Mouse (Mus musculus) layer of hippocampus, postnatal 36 days (tissue): ENCODE measurements around the gene Gpr183. TPM values are rescaled to one million over a fixed set of nuclear protein-coding genes. Genes with fewer than 3 reads are reported as not detected.

Source experiments
- DNase-seq, 2 experiments: peaks; one replicate each; pipeline ENCODE4 v3.0.0; 2022
- total RNA-seq, 2 experiments: library from RNA; stranded (reverse); gene quantifications; 2 replicates each; pipeline ENCODE4 v1.2.3; 2021

Gene Gpr183
- total RNA-seq, 2 experiments from 2014 or later = 0.77 to 0.81 TPM

- DNase-seq = no peak
Measured at GRCm38 (mm10) chr14:121930731-121931383, 34.1 kb downstream of the Gpr183 start.

DNA sequence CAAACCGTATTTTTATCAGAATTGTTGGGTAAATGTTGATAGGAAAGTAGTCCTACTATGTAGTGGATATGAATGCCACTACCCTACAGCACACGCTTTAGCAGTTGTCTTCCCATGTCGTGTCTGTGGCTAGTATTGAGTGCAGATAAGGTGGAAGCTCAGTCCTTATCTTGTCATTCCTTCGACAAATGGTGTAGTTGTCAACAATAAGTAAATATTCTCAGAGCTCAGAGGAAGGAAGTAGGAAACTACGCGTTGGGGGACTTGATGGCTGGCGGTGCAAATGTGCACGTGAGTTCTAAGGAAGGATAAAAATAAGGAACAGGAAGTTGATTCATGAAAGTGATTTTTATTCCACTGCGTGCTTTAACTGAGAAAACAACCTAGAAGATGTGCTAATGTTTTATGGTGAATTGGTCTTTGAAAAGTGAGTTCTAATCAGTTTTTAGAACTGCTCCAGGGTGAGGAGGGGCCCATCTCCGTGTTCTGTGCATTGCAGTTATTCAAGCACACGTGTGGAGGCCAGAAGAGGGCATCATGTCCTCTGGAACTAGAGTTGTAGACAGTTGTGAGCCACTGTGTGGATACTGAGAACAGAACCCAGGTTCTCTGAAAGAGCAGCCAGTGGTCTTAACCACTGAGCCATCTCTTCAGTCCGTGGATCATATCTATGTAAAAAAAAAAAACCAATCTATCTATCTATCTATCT, 35.6 kb downstream of the Gpr183 start:
- DNase-seq = no peak

DNA sequence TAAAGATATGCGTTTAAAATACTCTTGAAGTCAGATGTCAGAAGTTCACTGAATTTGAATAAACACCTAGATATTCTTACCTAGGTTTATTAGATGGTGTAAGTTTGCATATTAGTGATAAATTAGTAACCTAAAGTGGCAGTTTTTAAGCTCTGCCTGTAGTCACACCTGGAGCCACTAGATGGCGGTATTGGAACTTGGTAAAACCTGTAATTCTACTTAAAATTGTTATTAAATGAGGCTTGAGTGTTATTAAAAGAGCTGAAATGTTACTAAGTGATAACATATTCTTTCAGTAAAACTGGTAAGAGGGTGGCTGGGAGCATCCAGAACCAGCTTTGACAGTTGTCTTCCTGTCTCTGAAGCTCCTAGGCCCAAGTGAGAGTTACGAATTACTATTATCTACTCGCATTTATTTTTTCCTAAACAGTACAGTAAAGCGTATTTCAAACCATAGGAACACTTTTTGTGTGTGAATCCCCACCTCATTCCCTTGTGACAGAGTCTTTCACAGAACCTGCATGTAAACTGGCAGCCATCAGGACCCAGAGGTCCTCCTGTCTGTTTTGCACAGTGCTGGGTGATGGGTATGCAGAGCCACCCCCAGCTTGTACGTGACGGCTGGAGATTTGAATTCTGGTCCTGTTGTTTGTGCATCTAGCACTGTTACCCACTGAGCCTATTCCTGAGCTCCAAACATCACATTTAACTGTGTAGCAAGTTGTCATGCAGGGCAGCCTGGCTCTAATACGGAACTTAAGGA, 36.4 kb downstream of the Gpr183 start:
- peak; percentile 23 to 38 for DNase-seq

DNA sequence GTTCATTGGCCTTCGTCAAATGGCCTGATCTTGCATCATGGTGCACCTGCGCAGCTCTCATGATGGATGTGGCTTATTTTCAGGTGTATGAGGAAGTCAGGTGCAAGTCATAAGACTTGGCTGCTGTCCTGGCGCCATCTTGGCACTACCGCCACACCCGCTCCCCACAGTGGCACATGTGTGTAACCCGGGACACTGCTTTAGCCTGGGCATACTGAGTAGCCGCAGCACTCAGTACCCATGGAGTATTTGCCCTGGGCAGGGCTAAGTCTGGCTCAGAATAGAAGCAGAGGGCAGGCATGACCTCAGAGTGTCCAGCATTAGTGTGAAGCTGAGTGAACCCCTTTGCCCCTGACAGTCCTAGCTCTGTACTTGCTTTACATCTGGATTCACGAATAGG, 37.5 kb downstream of the Gpr183 start:
- DNase-seq = no peak

DNA sequence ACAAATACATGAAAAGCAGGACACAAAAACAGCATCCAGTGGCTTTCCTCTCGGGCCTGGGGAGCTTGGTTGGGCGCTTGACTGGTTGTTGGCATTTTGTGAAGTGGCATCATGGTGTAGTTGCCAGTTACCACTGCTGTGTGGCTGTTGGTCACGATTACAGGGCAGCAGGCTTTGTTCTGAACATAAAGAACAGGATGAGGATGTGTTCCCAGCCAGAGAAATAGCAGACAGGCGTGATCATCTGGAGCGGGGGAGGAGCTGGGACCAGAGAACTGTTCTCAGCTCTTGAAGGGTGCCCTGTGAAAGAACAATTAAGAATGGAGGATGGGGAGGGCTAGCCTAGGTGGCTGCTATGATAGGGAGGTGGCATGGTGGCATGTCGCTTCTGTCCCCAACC, 38.1 kb downstream of the Gpr183 start:
- no peak for DNase-seq

GRCm38 (mm10) chr14:121924876-121925275, 40.1 kb downstream of the Gpr183 start:
- no peak for DNase-seq

DNA sequence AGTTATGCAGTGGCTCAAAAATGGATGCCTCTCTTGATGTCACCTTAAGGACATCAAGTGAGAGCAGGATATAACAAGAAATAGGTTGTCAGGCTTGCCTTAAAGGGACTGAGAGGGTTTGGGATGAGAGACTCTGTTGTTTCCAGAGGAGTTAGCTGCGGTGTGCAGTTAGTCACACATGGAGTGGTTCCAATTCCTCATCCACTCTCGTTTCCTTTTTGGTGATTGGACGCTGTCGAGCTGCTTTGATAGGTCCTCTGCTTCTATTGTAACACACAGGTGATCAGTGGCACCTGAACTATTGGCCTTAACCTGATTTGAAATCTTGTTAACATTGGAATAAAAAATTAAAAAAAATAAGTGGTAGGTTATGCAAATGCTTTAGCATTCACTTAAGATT, 42.3 kb downstream of the Gpr183 start:
- DNase-seq = no peak

GRCm38 (mm10) chr14:121922016-121922415, 43.0 kb downstream of the Gpr183 start:
- DNase-seq = no peak

GRCm38 (mm10) chr14:121920511-121921124, 44.4 kb downstream of the Gpr183 start:
- no peak for DNase-seq

- DNase-seq = no peak
Measured at GRCm38 (mm10) chr14:121919752-121920151, 45.2 kb downstream of the Gpr183 start.

- no peak for DNase-seq
Measured at GRCm38 (mm10) chr14:121918266-121918665, 46.7 kb downstream of the Gpr183 start.

DNA sequence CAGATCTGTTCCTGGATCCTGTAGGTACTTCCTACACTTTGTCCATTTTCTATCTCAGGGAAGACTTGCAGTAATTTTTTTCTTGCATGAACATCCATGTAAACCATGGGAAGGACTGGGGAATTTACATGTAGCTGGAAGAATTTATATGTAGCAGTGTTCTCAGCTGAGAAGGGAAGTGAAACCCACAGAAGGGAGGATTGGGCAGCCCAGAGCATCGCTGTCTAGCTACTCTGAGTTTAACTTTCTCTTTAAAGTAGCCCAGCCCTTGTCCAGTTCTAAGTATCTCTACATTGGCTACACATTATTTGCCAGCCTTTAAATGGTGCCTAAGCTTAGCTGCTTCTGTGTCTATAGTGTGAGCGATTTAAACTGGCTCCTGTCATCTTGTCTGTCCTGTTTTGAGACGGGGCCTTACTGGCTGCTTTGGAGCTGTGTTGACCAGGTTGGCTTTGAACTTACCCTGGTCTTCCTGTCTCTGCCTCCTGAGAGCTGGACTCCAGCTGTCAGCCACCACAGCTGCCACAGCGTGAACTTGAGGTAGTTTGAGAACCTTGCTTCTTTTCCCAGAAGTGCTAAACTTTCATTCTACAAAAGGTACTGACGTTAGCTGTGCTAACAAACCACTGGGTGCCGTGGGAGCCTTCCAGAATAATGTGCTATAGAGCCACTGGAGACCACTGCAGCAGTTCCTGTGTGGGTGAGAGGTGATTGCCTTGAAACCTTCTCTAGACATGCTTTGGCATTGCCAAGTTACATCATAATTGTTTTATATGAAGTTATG, 48.5 kb downstream of the Gpr183 start:
- no peak for DNase-seq

DNA sequence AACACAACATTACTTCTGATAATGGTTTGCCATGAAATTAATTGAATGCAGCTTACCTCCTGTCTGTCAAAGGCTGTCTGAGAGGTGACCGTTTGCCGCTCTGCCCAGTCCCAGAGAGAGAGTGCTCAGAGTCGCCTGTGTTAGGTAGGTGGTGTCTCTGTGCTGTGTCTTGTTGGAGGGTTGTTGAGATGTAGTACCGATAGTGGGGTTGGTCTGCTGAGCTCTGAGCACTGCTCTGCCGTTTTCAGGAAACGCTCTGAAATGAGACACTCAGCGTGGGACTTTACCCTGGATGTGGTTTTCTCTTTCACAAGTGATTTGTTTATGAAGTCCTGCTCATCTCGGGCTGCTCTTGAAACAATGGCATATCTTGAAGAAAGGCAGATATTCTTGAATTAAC, 49.4 kb downstream of the Gpr183 start, which contains the start of gene Gpr18:
Gene Gpr18, minus strand, starts transcription at position 161 of the 400 bp plus-strand sequence.
- no peak for DNase-seq

DNA sequence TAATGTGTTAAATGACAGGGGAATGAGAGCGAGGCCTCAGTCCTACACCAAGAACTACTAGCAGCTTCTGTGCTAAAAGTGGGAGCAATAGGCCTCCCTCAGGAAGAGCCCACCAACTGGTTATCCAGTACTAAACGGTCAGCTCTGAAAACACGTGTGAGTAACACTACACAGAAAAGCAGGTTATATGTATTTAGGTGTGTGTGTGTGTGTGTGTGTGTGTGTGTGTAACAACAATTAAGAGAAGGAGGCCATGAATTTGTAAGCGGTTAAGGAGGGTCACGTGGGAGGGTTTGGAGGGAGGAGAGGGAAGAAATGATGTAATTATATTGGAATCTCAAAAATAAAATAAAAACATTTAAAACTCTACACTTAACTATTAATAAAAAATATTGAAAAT, 49.9 kb downstream of the Gpr183 start:
- DNase-seq = no peak

DNA sequence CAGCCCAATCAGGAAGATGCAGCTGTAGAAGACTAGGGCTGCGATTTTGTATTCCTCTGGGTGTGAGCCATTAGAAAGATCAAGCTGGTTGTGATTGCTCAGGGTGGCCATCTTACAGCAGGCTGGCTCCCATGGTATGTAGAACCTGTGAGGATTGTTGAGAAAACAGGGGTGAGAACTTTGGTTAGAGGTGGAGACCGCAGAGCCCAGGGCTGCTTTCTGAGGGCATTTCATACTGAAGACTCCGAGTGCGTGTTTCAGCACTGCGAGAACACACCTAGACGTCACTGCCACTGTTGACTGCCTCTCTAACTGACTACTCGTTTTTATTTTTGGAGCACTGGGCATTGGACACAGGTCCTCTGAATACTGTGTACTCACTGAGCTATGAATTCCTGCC, 52.5 kb downstream of the Gpr183 start:
- DNase-seq = no peak

- no peak for DNase-seq
Measured at GRCm38 (mm10) chr14:121909868-121910267, 55.1 kb downstream of the Gpr183 start.

DNA sequence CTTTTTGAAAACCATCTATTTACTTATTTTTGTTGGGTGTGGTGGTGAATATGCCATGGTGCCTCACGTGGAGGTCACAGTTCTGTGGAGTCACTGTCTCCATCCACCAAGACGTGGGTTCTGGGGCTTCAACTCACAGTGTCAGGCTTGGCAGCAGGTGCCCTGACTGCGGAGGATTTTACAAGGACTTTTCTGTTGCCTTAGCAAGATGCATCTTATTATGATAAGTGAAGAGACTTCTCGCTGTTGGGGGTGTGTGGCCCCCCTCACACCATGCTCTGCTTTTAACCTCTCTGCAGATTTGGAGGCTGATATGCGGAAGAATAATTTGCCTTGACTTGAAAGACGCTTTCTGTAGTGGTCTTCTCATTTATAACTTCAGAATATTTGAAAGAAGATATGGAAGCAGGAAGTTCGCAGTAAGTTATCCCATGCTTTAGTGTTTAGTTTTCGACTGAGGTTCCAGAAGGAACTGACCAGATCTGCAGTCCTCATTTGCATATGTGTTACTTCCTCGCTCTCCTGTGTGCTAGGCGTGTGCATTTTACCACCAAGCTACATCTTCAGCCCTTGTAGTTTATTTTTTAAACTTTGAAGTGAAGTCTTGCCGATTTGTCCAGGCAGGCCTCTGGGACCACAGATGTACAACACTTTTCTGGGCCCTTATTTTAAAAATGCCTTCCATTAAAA, 57.9 kb downstream of the Gpr183 start:
- DNase-seq = no peak

GRCm38 (mm10) chr14:121906341-121906991, 58.5 kb downstream of the Gpr183 start:
- no peak for DNase-seq

DNA sequence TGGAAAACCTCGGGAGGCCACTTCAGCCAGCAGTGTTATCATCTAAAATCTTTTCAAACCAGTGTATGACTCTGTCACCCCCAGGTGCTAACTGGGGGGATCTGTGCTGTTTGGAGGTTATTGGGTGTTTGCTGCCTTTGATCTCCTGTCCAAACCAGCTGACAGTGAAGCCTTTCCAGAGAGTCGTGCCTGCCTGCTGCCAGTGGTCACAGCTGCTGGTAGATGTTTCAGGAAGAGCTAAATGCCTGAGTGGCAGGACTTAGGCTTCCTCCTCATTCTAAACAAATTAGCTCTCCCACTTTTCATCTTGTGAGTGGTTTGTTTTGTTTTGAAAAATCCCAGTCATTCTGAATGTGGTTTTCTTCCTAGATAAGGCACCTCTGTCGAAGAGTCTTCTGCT, 60.2 kb downstream of the Gpr183 start:
- no peak for DNase-seq

GRCm38 (mm10) chr14:121903381-121903876, 61.6 kb downstream of the Gpr183 start:
- DNase-seq = no peak
